Mouse (Mus musculus): ENCODE results near the gene Pnkd. TPM values are rescaled to one million over a fixed set of nuclear protein-coding genes. Genes with fewer than 3 reads are reported as not detected.
"Not testable (repeated sequence)": the region's sequence is repeated elsewhere in the genome, so short reads cannot be mapped to it uniquely, and the experiment has no call there.

The Pnkd gene
- polyA plus RNA-seq, 1 experiment from 2014 or later = 103 TPM

DNA sequence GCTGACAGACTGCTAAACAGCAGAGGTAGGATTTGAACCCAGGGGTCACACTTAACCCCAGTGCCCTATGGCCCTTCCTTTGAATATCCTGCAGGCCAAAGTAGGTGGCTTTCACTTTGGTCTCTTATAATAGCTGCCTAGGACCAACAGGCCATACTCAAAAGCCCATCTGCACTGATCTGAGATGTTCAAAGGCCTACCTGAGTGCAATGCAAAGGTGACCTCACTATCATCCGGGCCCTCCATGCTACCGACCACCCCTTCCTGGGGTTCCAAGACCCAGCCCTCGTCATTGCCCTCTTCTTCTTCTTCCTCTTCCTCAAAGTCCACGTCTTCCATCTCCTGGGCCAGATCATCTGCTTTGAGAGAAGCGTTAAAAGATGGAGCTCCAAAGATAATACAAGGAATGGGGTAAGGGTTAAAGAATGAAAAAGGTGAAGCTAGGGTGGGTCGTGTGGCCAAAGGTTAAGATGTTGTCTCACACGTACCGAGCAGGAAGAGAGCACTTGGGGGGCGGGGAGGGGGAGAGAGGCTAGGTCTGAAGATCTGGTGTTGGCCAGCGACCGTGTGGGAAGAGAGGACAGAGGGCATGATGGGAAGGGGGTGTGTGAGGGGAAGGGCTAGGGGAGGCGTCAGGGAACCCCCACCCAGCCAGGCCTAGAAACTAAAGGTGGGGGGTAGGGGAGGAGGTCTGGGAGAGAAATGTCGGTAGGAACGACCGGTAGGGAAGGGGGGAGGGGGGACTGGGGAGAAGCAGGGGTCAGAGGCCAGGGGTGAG lies 855 bp upstream of the Pnkd start:
- TF ChIP-seq CTCF (IDR thresholded peaks at IDR 0.05; ENCODE audit: low read depth) = no peak
- H3K27ac ChIP-seq (ENCODE audit: low read depth) = 0 out of 2 replicates have a peak overlapping the region, but pooled peaks have one; percentile 58
- ATAC-seq (ENCODE audit: insufficient read depth) (peak; percentile 64), DNase-seq (peak; percentile 67)
- H3K9ac ChIP-seq = peak overlapping the region; percentile 70
- peak overlapping the region; percentile 75 for H3K4me2 ChIP-seq
- H3K36me3 ChIP-seq (ENCODE audit: insufficient read depth) = peaks cover 61% of the 10 kb centered on the region
- 13% methylated on average over 15 of the region's 15 CpGs for WGBS
- no peaks in the 10 kb centered on the region for H3K9me3 ChIP-seq (ENCODE audit: low read depth, low read length)
- peak overlapping the region; percentile 67 for H3K4me3 ChIP-seq (ENCODE audit: low read depth, low read length)
- H3K27me3 ChIP-seq (ENCODE audit: insufficient read depth, low read length) = no peaks in the 10 kb centered on the region
- peaks cover 6% of the 10 kb centered on the region; the same call in 1 of the 2 replicates for H3K4me1 ChIP-seq (ENCODE audit: insufficient read depth)

GRCm38 (mm10) chr1:74285212-74286010 lies 681 bp downstream of the Pnkd start:
- Histone ChIP-seq H3K27me3 (ENCODE audit: insufficient read depth, low read length) (no peaks in the 10 kb centered on the region), H3K4me3 (ENCODE audit: low read depth, low read length) (peak overlapping the region; percentile 67), H3K36me3 (ENCODE audit: insufficient read depth) (peaks cover 61% of the 10 kb centered on the region), H3K4me1 (ENCODE audit: insufficient read depth) (peaks cover 6% of the 10 kb centered on the region; the same call in 1 of the 2 replicates), H3K9ac (peak overlapping the region; percentile 71), H3K27ac (ENCODE audit: low read depth) (no peak overlapping the region), H3K9me3 (ENCODE audit: low read depth, low read length) (no peaks in the 10 kb centered on the region), H3K4me2 (peak overlapping the region; percentile 68)
- TF ChIP-seq CTCF (IDR thresholded peaks at IDR 0.05; ENCODE audit: low read depth) = no peak
- DNase-seq (no peak), ATAC-seq (ENCODE audit: insufficient read depth) (no peak)
- 4% methylated on average over 23 of the region's 23 CpGs for WGBS

- 54% methylated on average over 15 of the region's 17 CpGs for WGBS
- not testable (repeated sequence) for DNase-seq; H3K27ac ChIP-seq (ENCODE audit: low read depth); H3K9ac ChIP-seq; ATAC-seq (ENCODE audit: insufficient read depth); H3K27me3 ChIP-seq (ENCODE audit: insufficient read depth, low read length); H3K4me3 ChIP-seq (ENCODE audit: low read depth, low read length); H3K4me1 ChIP-seq (ENCODE audit: insufficient read depth); H3K4me2 ChIP-seq; H3K9me3 ChIP-seq (ENCODE audit: low read depth, low read length)
- TF ChIP-seq CTCF (IDR thresholded peaks at IDR 0.05; ENCODE audit: low read depth) = peak; percentile 55
- peaks cover 60% of the 10 kb centered on the region for H3K36me3 ChIP-seq (ENCODE audit: insufficient read depth)
Measured at GRCm38 (mm10) chr1:74286869-74287607, 2.3 kb downstream of the Pnkd start.

- Histone ChIP-seq H3K27me3 (ENCODE audit: insufficient read depth, low read length) (no peaks in the 10 kb centered on the region), H3K9ac (no peak overlapping the region), H3K27ac (ENCODE audit: low read depth) (no peak overlapping the region), H3K9me3 (ENCODE audit: low read depth, low read length) (no peaks in the 10 kb centered on the region), H3K4me1 (ENCODE audit: insufficient read depth) (peaks cover 6% of the 10 kb centered on the region; the same call in 1 of the 2 replicates), H3K4me2 (no peak overlapping the region), H3K4me3 (ENCODE audit: low read depth, low read length) (no peak overlapping the region), H3K36me3 (ENCODE audit: insufficient read depth) (peaks cover 60% of the 10 kb centered on the region; the same call in 1 of the 2 replicates)
- no peak for TF ChIP-seq CTCF (IDR thresholded peaks at IDR 0.05; ENCODE audit: low read depth)
- ATAC-seq (ENCODE audit: insufficient read depth) (no peak), DNase-seq (no peak)
- 79% methylated on average over 4 of the region's 4 CpGs for WGBS
Measured at GRCm38 (mm10) chr1:74288327-74288726, 3.6 kb downstream of the Pnkd start.

DNA sequence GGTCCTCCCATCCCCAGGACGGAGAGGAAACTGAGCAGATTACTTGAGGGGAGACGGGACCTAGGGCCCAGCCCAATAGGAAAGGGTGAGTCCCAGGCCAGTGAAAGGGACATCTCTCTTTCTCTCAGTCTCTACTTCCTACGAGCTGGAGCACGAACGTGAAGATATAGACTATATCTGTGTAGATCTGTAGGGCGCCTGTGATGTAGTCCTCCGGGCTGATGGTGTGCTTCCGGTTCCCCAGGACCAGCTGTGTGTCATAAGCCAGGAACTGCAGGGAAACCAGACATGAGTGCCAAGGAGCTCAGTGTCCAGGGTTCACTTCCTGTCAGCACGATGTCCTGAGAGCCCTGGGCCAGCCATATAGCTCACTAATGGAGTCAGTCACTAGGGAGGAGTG lies 4.5 kb downstream of the Pnkd start:
- DNase-seq = no peak
- no peak for TF ChIP-seq CTCF (IDR thresholded peaks at IDR 0.05; ENCODE audit: low read depth)
- Histone ChIP-seq H3K36me3 (ENCODE audit: insufficient read depth) (peaks cover 63% of the 10 kb centered on the region), H3K27ac (ENCODE audit: low read depth) (no peak overlapping the region), H3K4me3 (ENCODE audit: low read depth, low read length) (no peak overlapping the region), H3K27me3 (ENCODE audit: insufficient read depth, low read length) (no peaks in the 10 kb centered on the region), H3K4me1 (ENCODE audit: insufficient read depth) (peaks cover 8% of the 10 kb centered on the region), H3K4me2 (no peak overlapping the region), H3K9ac (no peak overlapping the region), H3K9me3 (ENCODE audit: low read depth, low read length) (no peaks in the 10 kb centered on the region)
- WGBS = 84% methylated on average over 9 of the region's 9 CpGs
- no peak for ATAC-seq (ENCODE audit: insufficient read depth)

- Histone ChIP-seq H3K4me2 (no peak overlapping the region), H3K27me3 (ENCODE audit: insufficient read depth, low read length) (no peaks in the 10 kb centered on the region), H3K4me3 (ENCODE audit: low read depth, low read length) (no peak overlapping the region), H3K36me3 (ENCODE audit: insufficient read depth) (peaks cover 66% of the 10 kb centered on the region), H3K9me3 (ENCODE audit: low read depth, low read length) (no peaks in the 10 kb centered on the region), H3K4me1 (ENCODE audit: insufficient read depth) (peaks cover 11% of the 10 kb centered on the region), H3K9ac (no peak overlapping the region), H3K27ac (ENCODE audit: low read depth) (no peak overlapping the region; the same call in 1 of the 2 replicates)
- ATAC-seq (ENCODE audit: insufficient read depth) = no peak
- 76% methylated on average over 2 of the region's 2 CpGs for WGBS
- no peak for TF ChIP-seq CTCF (IDR thresholded peaks at IDR 0.05; ENCODE audit: low read depth)
- no peak for DNase-seq
Measured at GRCm38 (mm10) chr1:74289740-74290139, 5.0 kb downstream of the Pnkd start.
